Mouse (Mus musculus) left cerebral cortex, adult 8-10 months (tissue): Measurements from ENCODE around the gene Mark2. TPM values are rescaled to one million over a fixed set of nuclear protein-coding genes. Genes with fewer than 3 reads are reported as not detected.

Source experiments
- DNase-seq, 2 experiments: peaks; one replicate each; pipeline ENCODE4 v3.0.0; 2022; ENCODE audit warnings: low spot score in 2 of 2
- total RNA-seq, 4 experiments: library from RNA; stranded (reverse); gene quantifications; 2 replicates each; pipeline ENCODE4 v1.2.4; 2022

Gene Mark2
- total RNA-seq, 4 experiments from 2014 or later: 126 to 144 (median 137) TPM

DNA sequence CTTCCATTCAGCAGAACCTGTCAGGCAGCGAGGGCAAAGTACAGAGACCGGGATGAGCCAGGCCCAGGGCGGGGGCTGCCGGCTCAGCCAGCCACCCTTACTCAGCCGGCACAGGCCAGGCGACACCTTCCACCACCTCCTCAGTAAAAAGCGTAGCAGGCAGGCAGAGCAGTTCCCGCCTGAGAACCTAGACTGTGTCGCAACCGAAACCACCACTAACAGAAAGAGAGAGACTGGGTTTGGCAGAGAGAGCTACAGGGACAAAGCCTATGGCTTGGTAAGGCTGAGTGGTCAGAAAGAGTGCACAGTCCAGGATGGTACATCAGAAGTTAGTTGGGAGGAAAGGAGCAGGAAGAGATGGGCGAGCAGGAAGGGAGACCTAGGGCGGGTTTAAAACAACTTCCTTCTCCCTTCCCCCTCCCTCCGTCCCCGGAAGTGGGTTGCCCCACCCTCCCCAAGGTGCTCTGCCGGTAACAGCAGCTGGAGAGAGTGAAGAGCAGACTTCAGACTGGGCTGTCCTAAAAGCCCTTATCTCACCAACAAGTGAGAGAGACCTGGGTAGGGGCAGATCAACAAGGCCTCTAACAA lies 46.5 kb downstream of the Mark2 start:
- DNase-seq: no peak

DNA sequence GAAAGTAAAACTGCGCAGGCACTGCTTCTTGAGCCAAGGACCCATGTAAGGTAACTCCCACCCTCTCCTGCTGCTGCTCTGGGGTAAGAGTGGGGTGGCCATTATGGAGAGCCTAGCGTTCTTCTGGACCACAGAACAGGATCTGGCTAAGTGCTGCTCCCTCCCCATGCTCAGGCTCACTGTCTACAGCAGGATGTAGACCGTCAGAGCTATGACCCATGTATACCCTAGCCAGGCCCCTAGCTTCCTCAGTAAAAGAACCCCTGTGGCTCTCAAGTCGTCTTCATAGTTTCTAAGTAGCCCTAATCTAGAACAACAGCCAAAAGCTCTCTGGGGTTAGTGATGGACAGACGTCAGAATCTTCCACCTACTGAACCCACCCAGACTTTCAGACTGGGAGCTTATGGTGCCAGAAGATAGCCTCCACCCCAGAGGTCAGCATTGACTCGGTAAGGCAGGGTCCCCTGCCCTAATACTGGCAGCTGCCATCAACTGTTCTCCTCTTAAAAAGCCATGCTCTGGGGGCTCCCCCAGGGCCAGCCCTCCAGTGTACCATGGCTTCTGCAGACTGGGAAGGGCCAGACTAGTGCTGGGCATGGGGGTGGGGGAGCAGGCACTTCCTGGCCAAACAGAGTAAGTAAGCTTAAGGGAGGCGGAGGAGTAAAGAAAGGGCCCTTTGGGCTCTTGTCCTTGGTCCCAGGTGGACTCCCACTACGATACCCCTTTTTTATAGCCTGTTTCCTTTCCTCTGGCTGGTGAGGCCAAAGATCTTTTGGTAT lies 47.4 kb downstream of the Mark2 start:
- DNase-seq: no peak

DNA sequence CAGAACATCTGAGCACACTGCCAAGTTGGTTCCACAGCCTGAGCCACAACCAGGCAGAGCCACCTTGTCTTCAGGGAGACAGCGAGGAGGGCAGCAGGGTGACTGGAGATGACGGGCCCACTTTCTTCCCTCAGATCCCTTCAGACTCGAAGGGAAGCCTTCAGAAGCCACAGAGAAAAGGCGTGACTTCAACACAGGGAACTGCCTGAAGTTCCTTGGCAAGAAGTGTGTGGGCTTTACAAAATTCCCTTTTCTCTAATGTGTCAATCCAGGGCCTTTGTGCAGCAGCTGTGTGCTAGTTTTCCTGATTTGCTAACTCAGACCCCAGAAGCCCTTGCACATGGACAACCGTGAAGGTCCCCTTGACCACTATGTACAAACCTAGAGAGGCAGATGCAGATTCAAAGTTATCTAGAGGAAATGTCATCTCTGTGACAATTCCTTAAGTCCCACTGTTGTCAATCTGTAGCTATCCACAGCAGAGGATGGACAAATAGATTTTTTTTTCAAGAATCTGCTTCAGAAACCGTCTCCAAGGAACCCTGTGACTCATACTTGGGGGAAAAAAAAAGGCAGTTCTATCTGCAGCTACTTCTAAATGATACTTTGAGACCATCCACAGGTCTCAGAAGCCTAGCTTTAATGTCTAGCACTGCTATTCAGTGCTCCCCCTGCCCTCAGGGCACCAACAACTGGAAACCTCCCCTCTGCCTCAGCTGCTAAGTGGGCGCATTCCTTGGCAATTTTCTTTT lies 49.5 kb downstream of the Mark2 start:
- DNase-seq: no peak

DNA sequence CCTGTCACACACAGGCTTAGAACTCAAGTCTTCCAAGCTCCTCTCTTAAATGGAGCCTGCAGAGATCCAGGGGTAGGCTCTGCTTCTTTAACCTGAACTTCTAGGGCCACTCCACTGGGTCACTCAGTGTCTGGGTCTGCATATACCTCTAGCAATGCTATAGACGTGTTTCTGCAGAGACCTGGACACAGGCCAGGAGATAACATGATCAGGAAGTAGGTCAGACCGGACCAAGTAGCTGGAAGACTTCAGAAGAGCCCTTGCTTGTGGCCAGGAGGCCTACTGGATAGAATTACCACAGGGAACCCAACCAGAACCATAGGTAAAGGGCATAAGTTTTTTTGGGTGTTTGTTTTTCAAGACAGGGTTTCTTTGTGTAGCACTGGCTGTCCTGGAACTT lies 51.9 kb downstream of the Mark2 start:
- no peak for DNase-seq

DNA sequence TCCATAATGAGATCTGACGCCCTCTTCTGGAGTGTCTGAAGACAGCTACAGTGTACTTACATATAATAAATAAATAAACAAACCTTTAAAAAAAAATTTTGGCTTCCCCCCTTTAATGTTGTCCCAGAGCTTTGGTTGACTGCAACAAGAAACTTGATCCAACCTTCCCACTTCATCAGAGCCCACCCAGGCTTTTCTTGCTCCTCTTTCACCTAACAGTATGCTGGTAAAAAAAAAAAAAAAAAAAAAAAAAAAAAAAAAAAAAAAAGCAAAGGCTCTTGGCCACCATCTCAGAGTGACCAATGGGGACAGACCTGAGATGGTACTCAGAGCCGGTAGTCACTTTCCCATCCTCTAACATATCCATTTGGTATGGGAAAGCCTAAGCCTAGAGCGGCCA lies 53.4 kb downstream of the Mark2 start:
- DNase-seq: no peak

DNA sequence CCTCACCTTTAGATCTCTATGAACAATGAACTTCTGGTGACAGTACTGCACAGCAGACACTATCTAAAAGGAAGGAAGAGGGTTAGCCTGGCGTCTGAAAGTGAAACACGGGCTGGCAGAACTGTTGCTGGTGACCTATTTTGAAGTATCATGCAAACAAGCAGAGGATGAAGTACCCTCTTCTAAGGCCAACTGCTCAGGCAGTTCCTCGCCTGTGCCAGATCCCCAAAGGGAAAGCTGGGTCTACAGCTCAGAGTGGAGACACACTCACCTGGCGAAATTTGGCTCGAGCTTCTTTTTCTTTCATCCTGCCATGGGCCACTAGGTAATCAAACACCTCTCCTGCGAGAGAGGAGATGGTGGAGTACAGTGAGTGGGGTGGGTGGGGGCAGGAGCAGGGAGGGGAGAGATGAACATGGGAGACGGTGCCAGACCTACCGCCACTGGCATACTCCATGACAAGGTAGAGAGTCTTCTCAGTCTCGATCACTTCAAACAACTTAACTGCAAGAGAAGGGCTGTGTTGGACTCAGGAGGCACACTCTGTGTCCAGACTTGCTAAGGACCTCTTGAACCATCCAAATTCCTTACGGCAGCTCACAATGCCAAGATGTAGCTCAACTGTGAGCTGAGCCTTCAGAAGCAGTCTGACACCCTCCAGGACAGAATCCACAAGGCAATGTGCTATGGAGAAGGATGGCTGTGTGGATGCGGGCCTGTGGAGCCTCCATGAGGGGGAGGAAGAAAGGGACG lies 54.9 kb downstream of the Mark2 start:
- DNase-seq: no peak

DNA sequence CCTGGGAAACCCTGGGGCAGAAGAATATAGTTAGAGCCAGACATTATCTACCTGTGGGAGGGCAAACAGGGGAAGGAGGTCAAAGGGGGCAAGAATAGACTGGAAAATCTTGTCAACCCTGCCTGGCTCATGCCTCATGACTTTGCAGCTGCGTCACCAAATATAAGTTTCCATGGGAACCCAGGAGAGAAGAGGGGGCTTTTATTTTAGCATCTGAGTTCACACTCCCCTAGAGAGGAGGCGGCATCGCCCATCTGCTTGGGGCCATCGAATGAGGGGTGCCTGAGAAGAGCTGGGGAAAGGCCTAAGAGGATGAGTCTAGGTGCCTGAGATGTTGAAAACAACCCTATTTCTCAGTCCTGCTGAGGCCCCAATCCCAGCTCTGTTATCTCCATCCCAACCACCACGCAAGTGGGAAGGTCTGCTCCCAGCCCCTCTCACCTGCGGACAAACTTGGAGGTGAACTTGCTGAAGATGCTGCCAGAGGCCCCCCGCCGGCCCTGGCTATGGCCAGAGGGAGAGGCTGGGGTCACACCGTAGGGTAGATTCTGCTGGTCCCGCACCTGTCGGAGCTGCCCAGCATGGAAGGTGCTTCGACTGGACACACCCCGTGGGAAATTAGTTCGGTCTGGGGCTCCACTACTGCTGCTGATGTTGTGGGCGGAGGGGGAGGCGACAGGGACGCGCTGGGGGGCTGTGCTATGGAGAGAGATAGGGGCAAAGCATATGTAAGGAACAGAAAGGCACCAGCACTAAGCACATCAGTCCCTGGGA lies 60.9 kb downstream of the Mark2 start:
- peak in 1 of 2 experiments; percentile 86 for DNase-seq

DNA sequence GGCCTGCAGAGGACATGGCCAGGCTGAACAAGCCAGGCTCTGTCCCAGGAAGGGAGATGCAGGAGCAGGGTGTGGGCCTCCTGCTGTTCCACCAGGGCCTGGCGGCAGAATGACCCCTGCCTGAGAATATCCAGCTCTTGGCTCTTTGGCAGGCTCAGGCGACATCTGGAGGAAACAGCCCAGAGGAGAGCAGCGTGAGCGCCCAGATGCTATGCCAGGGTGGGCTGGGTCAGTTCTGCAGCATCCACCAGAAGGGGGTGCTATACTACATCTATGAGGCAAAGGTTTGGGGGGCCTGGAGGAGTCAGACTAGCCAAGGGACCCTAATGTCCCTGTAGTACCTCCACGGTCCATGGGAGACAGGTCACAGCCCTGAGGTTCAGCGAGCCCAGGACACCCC lies 62.5 kb downstream of the Mark2 start:
- DNase-seq: no peak

DNA sequence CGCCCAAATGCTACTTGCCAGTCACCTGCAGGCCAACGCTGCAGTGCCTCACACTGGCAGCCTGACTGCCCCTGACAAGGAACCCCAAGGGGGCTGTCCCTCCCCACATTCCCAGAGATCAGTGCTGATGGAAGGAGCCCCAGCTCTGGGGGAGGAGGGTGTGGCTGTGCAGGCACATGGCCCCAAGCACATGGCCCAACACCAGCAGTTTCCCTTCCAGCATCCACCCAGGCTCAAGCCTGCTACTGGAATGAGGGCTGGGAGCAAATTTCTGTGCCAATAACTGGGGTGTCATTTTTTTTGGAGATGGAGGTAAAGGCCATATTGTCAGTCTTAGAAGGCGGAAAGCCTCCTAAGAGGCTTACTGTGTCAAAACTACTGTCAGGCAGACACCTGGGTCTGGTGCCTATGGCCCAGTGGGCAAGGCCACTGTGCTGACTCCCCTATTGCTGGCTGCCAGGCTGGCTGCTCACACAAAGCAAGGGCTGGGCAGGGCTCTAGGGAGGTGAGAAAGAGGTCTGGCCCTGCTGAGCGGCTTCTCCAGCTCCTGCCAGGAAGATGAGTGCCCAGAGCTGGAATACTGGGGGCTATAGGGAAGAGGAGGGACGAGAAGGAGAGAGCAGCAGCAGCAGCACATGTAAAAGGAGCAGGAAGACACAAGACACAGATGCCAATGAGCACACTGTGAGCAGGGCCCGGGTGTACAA lies 63.3 kb downstream of the Mark2 start:
- no peak for DNase-seq

DNA sequence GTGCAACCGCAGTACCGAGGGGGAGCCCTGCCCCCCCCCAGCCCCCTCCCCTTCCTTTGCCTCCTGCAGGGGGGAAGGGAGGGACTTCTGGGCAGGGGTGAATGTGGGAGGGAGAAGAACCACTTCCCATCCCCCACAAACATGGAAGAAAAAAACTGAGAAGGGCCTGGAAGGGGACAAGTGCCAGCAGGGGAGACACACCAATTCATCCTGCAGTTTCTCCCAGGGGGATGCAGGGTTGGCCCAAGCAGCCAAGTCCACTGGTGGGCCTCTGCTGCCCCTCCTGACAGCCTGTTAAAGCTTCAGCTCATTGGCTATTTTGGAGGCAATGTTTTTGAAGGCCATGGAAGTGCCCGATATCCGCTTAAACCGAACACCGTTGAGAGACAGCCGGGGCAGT lies 64.9 kb downstream of the Mark2 start:
- DNase-seq: no peak

DNA sequence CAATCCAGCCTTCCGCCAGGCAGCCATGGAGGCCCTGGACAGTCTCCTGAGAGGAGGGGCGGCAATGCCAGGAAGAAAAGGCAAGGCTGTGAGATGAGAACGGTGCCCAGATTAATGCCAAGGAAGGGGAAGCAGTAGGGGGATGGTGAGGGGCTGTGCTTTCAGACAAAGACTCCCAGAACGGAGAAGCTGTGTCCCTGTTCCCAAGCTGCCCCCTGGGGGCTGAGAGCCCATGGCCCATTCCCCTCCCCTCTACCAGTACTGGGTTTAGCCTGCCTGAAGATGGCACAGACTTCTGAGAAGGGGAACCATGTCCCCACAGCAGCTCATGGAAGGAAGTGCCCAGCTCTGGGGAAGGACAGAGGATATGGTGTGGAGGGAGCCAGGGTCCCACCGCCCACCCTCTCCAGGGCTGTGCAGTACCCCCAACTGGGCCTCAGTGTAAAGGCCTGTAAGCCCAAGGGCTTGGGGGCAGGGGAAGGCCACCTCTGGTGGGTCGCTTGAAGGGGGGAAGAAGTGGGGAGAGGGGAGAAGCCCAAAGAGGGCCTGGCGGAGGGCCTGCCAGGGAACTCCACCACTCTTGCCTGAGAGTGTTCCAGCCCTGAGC lies 65.5 kb downstream of the Mark2 start:
- no peak for DNase-seq

DNA sequence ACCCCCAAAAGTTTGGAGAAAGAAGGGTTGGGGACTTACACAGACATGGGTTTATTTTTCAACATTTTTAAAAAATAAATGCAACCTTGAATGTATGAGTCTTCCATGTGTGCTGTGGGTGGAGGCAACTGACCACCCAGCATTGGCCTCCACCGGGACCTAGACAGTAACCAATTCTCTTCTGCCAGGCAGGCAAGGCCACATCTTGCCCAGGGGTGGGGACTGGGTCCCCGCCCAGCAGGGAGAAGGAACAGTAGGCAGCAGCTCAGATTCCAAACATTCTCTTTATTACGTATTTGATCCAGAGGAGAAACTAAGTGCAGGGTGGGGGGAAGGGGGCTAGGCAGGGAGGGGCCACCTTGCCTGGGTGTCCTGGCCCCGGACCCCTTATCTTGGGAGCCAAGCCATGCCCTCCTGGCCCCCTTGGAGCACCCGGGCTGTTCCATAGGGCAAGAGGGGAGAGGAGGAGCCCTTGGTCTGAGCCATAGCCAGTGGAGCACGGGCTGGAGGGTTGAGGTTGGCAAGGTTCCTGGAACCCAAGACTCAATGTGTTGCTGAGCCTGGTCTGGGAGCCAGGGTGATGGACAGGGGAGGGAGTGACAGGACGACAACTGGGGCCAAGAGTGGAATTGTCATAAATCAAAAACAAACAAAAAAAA lies 66.4 kb downstream of the Mark2 start:
- no peak for DNase-seq

DNA sequence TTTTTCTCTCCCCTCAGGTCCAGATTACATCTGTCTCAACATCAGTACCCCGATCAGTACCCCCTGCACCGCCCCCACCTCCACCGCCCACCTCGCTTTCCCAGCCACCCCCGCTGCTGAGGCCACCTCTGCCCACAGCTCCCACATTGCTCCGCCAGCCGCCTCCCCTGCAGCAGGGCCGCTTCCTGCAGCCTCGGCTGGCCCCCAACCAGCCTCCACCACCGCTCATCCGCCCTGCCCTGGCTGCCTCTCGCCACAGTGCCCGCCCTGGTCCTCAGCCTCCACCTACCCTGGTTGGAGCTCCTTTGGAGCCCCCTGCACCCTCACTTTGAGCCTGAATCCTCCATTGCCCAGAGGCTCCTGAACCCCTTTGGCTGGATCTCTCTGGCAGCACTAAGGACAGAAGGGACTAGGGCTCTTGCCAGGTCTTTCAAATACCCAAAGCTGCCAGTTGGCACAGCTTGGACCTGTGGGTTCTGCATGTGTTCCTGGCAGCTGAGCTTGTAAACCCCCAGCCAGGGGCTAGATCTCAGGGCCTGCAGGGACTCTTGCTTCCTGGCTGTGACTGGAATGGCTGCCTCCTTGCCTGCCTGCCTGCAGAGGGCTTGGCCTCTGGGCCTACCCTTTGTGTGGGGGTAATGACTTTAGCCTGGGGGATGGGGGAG lies 67.2 kb downstream of the Mark2 start:
- no peak for DNase-seq

DNA sequence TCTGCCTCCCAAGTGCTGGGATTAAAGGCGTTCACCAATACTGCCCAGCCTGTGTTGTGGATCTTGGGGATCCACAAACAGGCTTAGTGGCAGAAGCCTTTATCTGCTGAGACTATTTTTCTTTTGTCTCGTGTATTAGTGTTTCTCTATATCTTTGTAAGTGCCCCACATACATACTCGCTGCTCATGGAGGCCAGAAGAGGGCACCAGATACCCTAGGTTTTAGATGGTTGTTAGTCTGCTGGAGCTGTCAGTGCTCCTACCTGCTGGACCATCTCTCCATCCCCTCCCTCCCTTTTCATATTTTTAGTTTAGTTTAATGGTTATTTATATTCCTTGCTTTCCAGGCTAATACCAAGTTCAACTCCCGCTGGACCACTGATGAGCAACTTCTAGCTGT lies 68.2 kb downstream of the Mark2 start:
- no peak for DNase-seq

DNA sequence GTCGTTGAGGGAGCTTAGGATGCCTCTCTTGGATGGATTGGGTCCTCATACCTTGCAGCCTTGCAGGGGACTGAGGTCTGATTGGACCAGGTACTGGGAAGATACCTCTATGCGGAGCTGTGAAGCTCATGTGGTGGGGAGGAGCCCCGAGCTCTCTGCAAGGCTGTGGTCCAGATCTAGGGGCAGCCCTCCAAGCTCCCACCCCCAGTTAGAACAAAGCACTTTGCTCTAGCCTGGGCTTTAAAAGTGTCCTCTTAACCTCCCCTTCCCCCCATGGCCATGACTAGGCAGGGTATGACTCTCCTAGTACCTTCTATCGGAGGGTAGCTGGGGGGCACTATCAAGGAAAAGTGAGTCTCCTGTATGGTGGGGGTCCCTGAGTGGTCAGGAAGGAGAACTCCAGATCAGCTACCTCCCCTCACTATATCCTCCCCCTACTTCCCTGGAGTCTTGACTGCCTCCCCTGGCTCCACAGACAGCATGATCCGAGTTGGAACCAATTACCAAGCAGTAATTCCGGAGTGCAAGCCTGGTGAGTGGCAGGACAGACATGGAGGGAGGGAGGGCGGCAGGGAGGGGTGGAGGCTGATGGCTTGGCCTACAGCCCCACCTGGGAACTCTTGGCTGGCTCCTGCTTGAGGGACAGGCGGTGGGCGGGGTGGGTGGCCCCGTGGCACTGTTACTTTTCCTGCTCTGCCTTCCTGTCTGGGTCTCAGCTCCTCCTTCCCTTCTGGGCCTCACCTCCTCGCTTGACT lies 72.2 kb downstream of the Mark2 start:
- DNase-seq: no peak

DNA sequence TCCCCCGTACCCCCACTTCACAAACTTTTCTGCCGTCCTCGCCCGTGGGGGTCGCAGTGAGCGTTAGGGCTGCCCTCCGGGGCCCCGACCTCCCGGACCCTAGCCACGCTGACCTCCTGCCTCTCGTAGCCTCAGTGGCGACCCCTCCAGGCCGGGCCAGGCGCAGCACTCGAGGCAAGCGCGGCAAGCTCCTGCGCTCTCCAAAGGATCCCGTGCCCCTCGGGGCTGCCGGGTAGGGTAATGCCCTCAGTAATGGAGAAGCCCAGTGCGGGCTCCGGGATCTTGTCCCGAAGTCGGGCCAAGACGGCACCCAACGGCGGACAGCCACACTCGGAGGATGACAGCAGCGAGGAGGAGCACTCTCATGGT lies 73.0 kb downstream of the Mark2 start:
- DNase-seq: no peak

DNA sequence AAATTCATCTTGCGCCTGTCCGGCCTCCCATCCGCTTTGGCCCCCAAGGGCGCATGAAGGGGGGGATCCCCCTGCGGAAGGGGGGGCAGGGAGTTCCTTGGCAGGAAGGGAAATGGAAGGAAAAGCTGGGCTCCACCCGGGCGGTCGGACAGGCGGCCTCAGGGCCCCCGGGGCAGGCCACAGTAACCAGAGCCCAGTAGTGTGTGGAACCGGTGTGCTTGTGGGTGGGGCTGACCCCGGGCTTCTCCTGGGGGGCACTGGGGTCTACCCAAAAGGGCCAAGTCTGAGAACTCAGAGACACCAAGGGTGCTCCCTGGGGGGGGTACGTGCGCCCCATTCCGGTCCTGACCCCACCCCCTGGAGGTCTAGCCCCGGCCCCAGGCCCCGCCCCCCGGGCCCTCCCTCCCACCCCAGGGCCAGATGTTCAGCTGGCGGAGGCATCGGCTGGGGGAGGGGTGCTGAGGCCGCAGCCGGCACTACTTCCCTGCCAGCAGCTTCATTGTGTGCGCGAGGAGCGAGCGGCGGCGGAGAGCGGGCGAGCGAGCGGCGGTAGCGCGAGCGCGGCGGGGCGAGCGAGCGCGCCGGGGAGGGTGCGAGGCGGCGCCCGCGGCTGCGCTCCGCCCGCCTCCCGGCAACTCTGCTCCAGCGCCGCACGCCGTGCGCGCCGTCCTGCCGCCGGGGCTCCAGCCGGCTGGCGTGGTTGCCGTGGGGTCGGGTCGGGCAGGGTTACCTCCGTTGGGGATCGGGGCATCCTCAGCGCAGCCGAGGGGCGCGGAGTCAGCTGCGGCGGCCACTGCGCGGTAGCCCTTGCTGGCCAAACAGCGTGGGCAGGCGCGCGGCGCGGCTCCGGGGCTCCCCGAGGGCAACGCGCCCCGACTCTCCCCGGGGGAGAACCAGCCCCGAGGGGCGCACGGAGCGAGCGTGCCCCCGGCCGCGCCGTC lies 73.6 kb downstream of the Mark2 start:
- DNase-seq: no peak
